Mouse (Mus musculus): ENCODE measurements around the gene Edf1.

DNA sequence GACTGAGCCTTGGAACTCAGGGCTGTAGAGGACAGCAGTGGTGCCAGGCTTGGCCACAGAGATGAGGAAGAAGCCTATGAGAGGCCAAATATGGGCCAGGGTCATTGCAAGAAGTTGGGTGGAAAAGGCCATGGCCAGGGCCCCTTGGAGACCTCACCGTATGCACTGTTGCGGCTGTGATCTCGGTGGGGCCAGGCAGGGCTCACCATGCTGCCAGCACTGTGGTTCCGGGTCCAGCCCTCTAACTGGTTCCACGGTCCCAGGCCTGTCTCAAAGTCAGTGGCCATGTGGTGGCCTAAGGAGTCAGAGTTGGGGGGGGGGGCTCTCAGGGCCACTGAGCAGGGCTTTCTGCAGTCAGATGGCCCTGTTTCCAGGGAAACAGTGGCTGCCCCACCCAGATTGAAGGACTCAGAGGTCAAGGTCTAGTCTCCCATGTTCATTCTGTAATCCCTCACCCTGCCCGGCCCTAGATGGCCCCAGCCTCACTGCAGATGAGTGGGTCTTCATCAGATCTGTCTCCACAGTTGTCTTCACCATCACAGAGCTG lies 10.9 kb downstream of the Edf1 start:
- TF ChIP-seq CTCF (IDR thresholded peaks at IDR 0.05; ENCODE audit: borderline replicate concordance, insufficient read depth, low read depth, low read length) (no peak), POLR2A (IDR thresholded peaks at IDR 0.05; ENCODE audit: borderline replicate concordance, insufficient read depth, low read length) (no peak)
